Mouse (Mus musculus): Measurements from ENCODE around the gene Lbh.

DNA sequence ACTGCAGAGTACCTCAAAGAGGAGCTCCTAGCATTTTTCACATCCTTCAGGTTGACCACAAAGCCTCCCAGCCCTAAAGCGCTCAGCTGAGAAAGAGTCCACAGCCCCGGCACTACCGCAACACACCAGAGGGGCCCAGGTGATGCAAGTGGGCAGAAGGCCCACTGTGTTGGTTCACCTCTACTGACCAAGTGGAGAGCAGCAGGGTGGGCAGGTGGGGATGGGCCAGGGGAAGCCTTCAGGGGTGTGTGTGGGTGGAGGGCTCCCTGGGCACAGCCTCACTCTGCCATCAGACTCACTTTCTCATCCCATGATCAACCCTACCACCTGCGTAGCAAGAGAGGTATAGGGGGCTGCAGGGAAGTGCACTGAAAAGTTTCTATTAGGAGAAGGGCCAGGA, 42.1 kb downstream of the Lbh start:
- TF ChIP-seq CTCF (IDR thresholded peaks at IDR 0.05; ENCODE audit: low read depth) (no peak), EP300 (optimal IDR thresholded peaks at IDR 0.05) (no peak)

All from stomach, postnatal 0 days (tissue).